Mouse (Mus musculus) inflammation-experienced regulatory T-cells (primary cell): ENCODE results near the gene Lrrc31. TPM values are rescaled to one million over a fixed set of nuclear protein-coding genes. Genes with fewer than 3 reads are reported as not detected.

Experiments
- polyA plus RNA-seq, 2 experiments: library from polyadenylated mRNA; unstranded; fragments of 100-300 nt; shearing (Covaris generic); gene quantifications; one replicate each; pipeline ENCODE4 v1.2.1; 2017

Gene Lrrc31
- polyA plus RNA-seq = under 1 TPM in 1 of 2 experiments, not detected in 1; 0.73 TPM

DNA sequence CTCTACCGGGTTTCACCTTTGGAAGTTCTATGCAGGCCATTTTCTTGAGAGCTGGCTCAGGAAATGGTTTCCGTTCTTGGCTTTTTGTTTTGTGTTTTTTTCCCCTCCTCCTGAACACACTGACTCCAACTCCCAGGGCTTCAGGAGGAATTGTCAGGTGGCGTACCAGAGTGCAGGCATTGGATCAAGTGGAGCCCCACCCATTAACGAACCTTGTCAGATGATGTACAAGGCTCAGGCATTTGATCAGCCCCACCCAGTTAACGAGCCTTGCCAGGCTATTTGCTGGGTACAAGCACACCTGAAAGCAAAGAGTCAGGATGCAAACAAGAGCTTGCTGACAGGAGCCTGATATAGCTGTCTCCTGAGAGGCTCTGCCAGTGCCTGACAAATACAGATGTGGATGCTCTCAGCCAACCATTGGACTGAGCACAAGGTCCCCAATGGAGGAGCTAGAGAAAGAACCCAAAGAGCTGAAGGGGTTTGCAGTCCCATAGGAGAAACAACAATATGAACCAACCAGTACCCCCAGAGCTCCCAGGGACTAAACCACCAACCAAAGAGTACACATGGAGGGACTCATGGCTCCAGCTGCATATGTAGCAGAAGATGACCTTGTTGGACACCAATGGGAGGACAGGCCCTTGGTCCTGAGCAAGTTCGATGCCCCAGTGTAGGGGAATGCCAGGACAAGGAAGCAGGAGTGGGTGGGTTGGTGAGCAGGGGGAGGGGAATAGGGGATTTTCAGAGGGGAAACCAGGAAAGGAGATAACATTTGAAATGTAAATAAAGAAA is at the start of gene Lrrc31:
TSS of gene Lrrc31 (minus strand) at position 133 of the 795 bp plus-strand sequence.

DNA sequence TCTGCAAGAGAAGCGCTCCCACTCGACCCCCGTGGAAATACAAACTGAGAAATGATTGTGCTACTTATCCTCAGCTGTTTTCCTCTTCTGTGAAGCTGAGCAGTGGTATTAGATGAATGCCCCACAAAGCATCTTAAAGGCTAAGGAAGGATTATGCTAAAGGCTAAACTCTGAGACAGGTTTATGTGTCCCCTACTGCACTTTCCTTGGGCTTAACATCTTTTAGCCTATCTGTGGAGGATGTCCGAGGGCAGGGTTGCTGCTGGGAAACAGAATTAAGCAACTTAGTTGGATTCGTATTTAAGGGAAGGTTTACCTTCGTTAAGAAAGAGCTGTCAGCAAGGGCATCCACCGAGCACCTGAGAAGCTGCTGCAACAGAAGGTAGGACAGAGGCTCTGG is 46.4 kb upstream of the Lrrc31 start, which contains the start of gene Samd7:
TSS of gene Samd7 (plus strand) at position 288 of the 400 bp plus-strand sequence.

DNA sequence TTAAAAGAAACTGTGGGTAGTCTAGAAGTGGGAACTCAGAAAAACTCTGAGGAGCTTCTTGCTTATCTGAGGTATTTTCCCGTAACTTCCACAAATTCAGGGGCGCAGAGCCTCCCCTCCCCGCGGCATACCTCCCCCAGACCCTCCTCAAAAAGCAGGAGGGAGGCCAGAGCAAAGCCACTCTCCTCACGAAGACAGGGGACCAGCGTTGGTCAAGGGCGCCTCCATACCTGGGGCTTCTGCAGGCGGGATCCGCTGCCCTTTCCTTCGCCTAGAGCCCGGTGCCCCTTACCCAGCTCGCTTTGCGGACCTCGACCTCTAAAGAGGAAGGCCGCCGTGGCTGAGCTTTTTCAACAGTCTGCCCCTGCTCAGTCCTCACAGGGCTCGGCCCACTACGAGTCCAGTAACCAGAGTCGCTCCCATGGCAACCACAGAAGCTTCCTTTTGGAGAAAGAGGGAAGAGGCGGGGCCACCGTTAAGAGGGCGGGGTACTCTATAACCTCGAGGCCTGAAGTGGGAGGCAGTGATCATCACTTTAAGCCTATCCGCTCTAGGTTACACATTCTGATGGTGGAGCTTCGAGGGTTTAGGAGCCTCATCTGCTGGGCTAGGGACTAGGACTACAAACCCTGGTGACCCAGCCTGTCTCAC is 52.1 kb downstream of the Lrrc31 start, which contains the start of gene Lrrc34:
TSS of gene Lrrc34 (minus strand) at position 430 of the 651 bp plus-strand sequence.

DNA sequence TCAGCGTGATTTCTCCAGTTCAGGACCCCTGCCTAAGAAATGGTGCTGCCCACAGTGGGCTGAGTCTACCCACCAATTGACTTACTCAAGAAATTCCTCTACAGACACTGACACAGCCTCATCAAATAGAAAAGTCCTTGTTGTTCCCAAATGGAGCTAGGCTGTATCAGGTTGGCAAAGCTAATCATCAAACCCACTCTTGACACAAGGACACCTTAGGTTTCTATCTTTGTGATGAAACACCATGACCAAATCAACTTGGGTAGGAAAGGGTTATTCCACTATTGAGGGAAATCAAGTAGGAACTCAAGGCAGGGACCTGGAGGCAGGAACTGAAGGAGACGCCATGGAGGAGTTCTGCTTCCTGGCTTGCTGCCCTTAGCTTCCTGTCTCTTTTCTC is 55.4 kb downstream of the Lrrc31 start, which contains the start of gene Lrriq4:
TSS of gene Lrriq4 (plus strand) at position 301 of the 400 bp plus-strand sequence.

Other genes with a start within 250 kb of the Lrrc31 start
- gene Mecom, start 151.8 kb downstream of the Lrrc31 start, polyA plus RNA-seq = 1 to 10 TPM in 1 of 2 experiments, under 1 TPM in 1; 0.43 to 1.1 TPM
- gene Actrt3, start 99.9 kb downstream of the Lrrc31 start, polyA plus RNA-seq = under 1 TPM in 1 of 2 experiments, not detected in 1; 0.34 TPM
- 10 to 100 TPM; 47.3 to 51.0 TPM for gene Mynn, start 97.8 kb downstream of the Lrrc31 start, polyA plus RNA-seq
- gene Lrriq4, start 55.3 kb downstream of the Lrrc31 start, polyA plus RNA-seq = under 1 TPM; 0.12 to 0.32 TPM
- gene Lrrc34, start 52.0 kb downstream of the Lrrc31 start, polyA plus RNA-seq = under 1 TPM in 1 of 2 experiments, not detected in 1; 0.29 TPM
- gene Samd7, start 46.5 kb upstream of the Lrrc31 start, polyA plus RNA-seq = under 1 TPM; 0.16 to 0.67 TPM
- gene Sec62, start 93.0 kb upstream of the Lrrc31 start, polyA plus RNA-seq = 10 to 100 TPM; 73.0 to 75.6 TPM
- 1 to 10 TPM in 1 of 2 experiments, under 1 TPM in 1; 0.94 to 5.2 TPM for gene Gpr160, start 156.1 kb upstream of the Lrrc31 start, polyA plus RNA-seq